Mouse (Mus musculus) heart, embryonic 15.5 days (tissue): ENCODE data around the gene Stpg3. TPM values are rescaled to one million over a fixed set of nuclear protein-coding genes. Genes with fewer than 3 reads are reported as not detected.

Experiments
- ATAC-seq: fragments of 200-750 bp; cut with Nextera tagmentation; replicated peaks from 2 replicates; pipeline ENCODE4 v1.8.0; 2017; ENCODE audit warnings: low read depth, moderate TSS enrichment; ENCODE audit not compliant: insufficient number of reproducible peaks, insufficient read depth, low FRiP score
- H3K27ac ChIP-seq: fragments of 300-500 bp; sonication (generic); 2 replicates; pipeline ENCODE4 v1.5.1; 2015; ENCODE audit warnings: mild to moderate bottlenecking, inconsistent platforms
- H3K27me3 ChIP-seq: fragments of 300-500 bp; sonication (generic); 2 replicates; pipeline ENCODE4 v1.6.1; 2015; ENCODE audit warnings: inconsistent platforms
- H3K36me3 ChIP-seq: fragments of 300-500 bp; sonication (generic); 2 replicates; pipeline ENCODE4 v1.6.1; 2015; ENCODE audit warnings: mild to moderate bottlenecking, inconsistent platforms
- H3K4me1 ChIP-seq: fragments of 300-500 bp; sonication (generic); replicated peaks from 2 replicates; pipeline ENCODE4 v1.6.1; 2015; ENCODE audit warnings: inconsistent platforms
- H3K4me2 ChIP-seq: fragments of 300-500 bp; sonication (generic); 2 replicates; pipeline ENCODE4 v1.6.1; 2015; ENCODE audit warnings: inconsistent platforms, mild to moderate bottlenecking, moderate library complexity
- H3K4me3 ChIP-seq: fragments of 300-500 bp; sonication (generic); 2 replicates; pipeline ENCODE4 v1.5.1; 2015; ENCODE audit warnings: mild to moderate bottlenecking, inconsistent platforms
- H3K9ac ChIP-seq: fragments of 300-500 bp; sonication (generic); 2 replicates; pipeline ENCODE4 v1.6.1; 2015; ENCODE audit warnings: mild to moderate bottlenecking, inconsistent platforms
- H3K9me3 ChIP-seq: fragments of 300-500 bp; sonication (generic); replicated peaks from 2 replicates; pipeline ENCODE4 v1.6.1; 2016; ENCODE audit warnings: inconsistent platforms
- WGBS: fragments of 180-500 bp; shearing (Covaris S2); methylation state at CpG from one replicate; pipeline ENCODE4 v1.1.7; 2015; ENCODE audit warnings: mixed read lengths; 5-methylcytosine and 5-hydroxymethylcytosine counted together
- polyA plus RNA-seq: library from polyadenylated mRNA; unstranded; fragments of >200 nt; fragmentation: Nextera tagmentation; extraction: Ambion mirVana; gene quantifications from 2 replicates; pipeline ENCODE4 v1.2.1, GENCODE M21; 2015

The Stpg3 gene
- polyA plus RNA-seq, 1 experiment from 2014 or later, result not detected

GRCm38 (mm10) chr2:25177685-25178084 is 36.8 kb downstream of the Stpg3 start:
- H3K27me3 ChIP-seq, result peaks cover 25% of the 10 kb centered on the region
- H3K36me3 ChIP-seq, result no peaks in the 10 kb centered on the region
- no peak overlapping the region for H3K9ac ChIP-seq
- peak overlapping the region; percentile 5; the same call in 1 of the 2 replicates for H3K4me2 ChIP-seq
- ATAC-seq, result no peak
- H3K27ac ChIP-seq, result peak overlapping the region; percentile 65
- H3K4me3 ChIP-seq, result no peak overlapping the region
- no peaks in the 10 kb centered on the region for H3K9me3 ChIP-seq
- H3K4me1 ChIP-seq, result peaks cover 54% of the 10 kb centered on the region
- 14% methylated on average over 6 of the region's 6 CpGs for WGBS

GRCm38 (mm10) chr2:25177076-25177475 is 37.4 kb downstream of the Stpg3 start:
- no peaks in the 10 kb centered on the region for H3K9me3 ChIP-seq
- H3K27me3 ChIP-seq, result peaks cover 23% of the 10 kb centered on the region
- ATAC-seq, result no peak
- no peaks in the 10 kb centered on the region for H3K36me3 ChIP-seq
- 40% methylated on average over 4 of the region's 4 CpGs for WGBS
- H3K27ac ChIP-seq, result peak overlapping the region; percentile 65
- no peak overlapping the region for H3K9ac ChIP-seq
- peaks cover 50% of the 10 kb centered on the region for H3K4me1 ChIP-seq
- H3K4me2 ChIP-seq, result no peak overlapping the region; the same call in 1 of the 2 replicates
- no peak overlapping the region for H3K4me3 ChIP-seq

- H3K27ac ChIP-seq, result peak overlapping the region; percentile 65; the same call in 1 of the 2 replicates
- H3K9me3 ChIP-seq, result no peaks in the 10 kb centered on the region
- H3K4me2 ChIP-seq, result no peak overlapping the region
- H3K9ac ChIP-seq, result no peak overlapping the region
- no peaks in the 10 kb centered on the region for H3K36me3 ChIP-seq
- peaks cover 23% of the 10 kb centered on the region for H3K27me3 ChIP-seq
- no peak overlapping the region for H3K4me3 ChIP-seq
- 38% methylated on average over 6 of the region's 6 CpGs for WGBS
- ATAC-seq, result no peak
- H3K4me1 ChIP-seq, result peaks cover 46% of the 10 kb centered on the region
Measured at GRCm38 (mm10) chr2:25176573-25176972, 37.9 kb downstream of the Stpg3 start.

- Histone ChIP-seq H3K36me3 (no peaks in the 10 kb centered on the region), H3K9ac (no peak overlapping the region), H3K27me3 (peaks cover 23% of the 10 kb centered on the region), H3K4me1 (peaks cover 38% of the 10 kb centered on the region), H3K27ac (no peak overlapping the region), H3K9me3 (no peaks in the 10 kb centered on the region), H3K4me3 (no peak overlapping the region), H3K4me2 (no peak overlapping the region)
- ATAC-seq, result no peak
- WGBS, result 80% methylated on average over 4 of the region's 4 CpGs
Measured at GRCm38 (mm10) chr2:25175690-25176078, 38.8 kb downstream of the Stpg3 start.

- no peak for ATAC-seq
- Histone ChIP-seq H3K27ac (no peak overlapping the region), H3K27me3 (peaks cover 23% of the 10 kb centered on the region), H3K4me3 (no peak overlapping the region), H3K36me3 (no peaks in the 10 kb centered on the region), H3K9me3 (no peaks in the 10 kb centered on the region), H3K4me1 (peaks cover 40% of the 10 kb centered on the region), H3K9ac (no peak overlapping the region), H3K4me2 (no peak overlapping the region)
- 55% methylated on average over 7 of the region's 7 CpGs for WGBS
Measured at GRCm38 (mm10) chr2:25174866-25175689, 39.4 kb downstream of the Stpg3 start.

GRCm38 (mm10) chr2:25173821-25174220 is 40.6 kb downstream of the Stpg3 start:
- 90% methylated on average over 4 of the region's 4 CpGs for WGBS
- ATAC-seq, result no peak

GRCm38 (mm10) chr2:25172629-25173028 is 41.8 kb downstream of the Stpg3 start:
- peaks cover 44% of the 10 kb centered on the region for H3K4me1 ChIP-seq
- no peak overlapping the region for H3K9ac ChIP-seq

More at GRCm38 (mm10) chr2:25173821-25174220, 40.6 kb downstream of the Stpg3 start:
- H3K4me2 ChIP-seq, result no peak overlapping the region
- peaks cover 47% of the 10 kb centered on the region for H3K4me1 ChIP-seq
- no peak overlapping the region for H3K9ac ChIP-seq
- H3K4me3 ChIP-seq, result no peak overlapping the region
- H3K9me3 ChIP-seq, result no peaks in the 10 kb centered on the region
- H3K36me3 ChIP-seq, result no peaks in the 10 kb centered on the region
- H3K27ac ChIP-seq, result no peak overlapping the region
- peaks cover 15% of the 10 kb centered on the region for H3K27me3 ChIP-seq

GRCm38 (mm10) chr2:25171769-25172153 is 42.7 kb downstream of the Stpg3 start:
- no peak overlapping the region for H3K27ac ChIP-seq
- 62% methylated on average over 1 of the region's 1 CpGs for WGBS
- H3K4me3 ChIP-seq, result no peak overlapping the region
- H3K4me2 ChIP-seq, result no peak overlapping the region
- H3K27me3 ChIP-seq, result peaks cover 9% of the 10 kb centered on the region; the same call in 1 of the 2 replicates
- H3K36me3 ChIP-seq, result no peaks in the 10 kb centered on the region
- H3K9ac ChIP-seq, result no peak overlapping the region
- no peak for ATAC-seq
- no peaks in the 10 kb centered on the region for H3K9me3 ChIP-seq
- peaks cover 44% of the 10 kb centered on the region for H3K4me1 ChIP-seq

More at GRCm38 (mm10) chr2:25172629-25173028, 41.8 kb downstream of the Stpg3 start:
- no peak for ATAC-seq
- Histone ChIP-seq H3K27ac (no peak overlapping the region), H3K9me3 (no peaks in the 10 kb centered on the region), H3K36me3 (no peaks in the 10 kb centered on the region), H3K4me3 (no peak overlapping the region), H3K27me3 (peaks cover 10% of the 10 kb centered on the region; the same call in 1 of the 2 replicates), H3K4me2 (no peak overlapping the region)
- WGBS, result 60% methylated on average over 8 of the region's 8 CpGs

GRCm38 (mm10) chr2:25171101-25171768 is 43.2 kb downstream of the Stpg3 start:
- Histone ChIP-seq H3K27me3 (peaks cover 6% of the 10 kb centered on the region; the same call in 1 of the 2 replicates), H3K9ac (no peak overlapping the region), H3K4me3 (no peak overlapping the region), H3K4me1 (peaks cover 38% of the 10 kb centered on the region), H3K27ac (no peak overlapping the region), H3K9me3 (no peaks in the 10 kb centered on the region), H3K36me3 (no peaks in the 10 kb centered on the region), H3K4me2 (no peak overlapping the region)
- ATAC-seq, result no peak
- WGBS, result 75% methylated on average over 6 of the region's 6 CpGs

GRCm38 (mm10) chr2:25170326-25171100 is 43.9 kb downstream of the Stpg3 start:
- no peaks in the 10 kb centered on the region for H3K36me3 ChIP-seq
- ATAC-seq, result no peak
- H3K27ac ChIP-seq, result peak overlapping the region; percentile 40; the same call in 1 of the 2 replicates
- no peak overlapping the region for H3K9ac ChIP-seq
- no peak overlapping the region for H3K4me2 ChIP-seq
- H3K9me3 ChIP-seq, result no peaks in the 10 kb centered on the region
- WGBS, result 63% methylated on average over 10 of the region's 10 CpGs
- 0 out of 2 replicates have a peak, but pooled peaks cover 2% of the 10 kb centered on the region for H3K27me3 ChIP-seq
- H3K4me1 ChIP-seq, result peaks cover 34% of the 10 kb centered on the region
- H3K4me3 ChIP-seq, result no peak overlapping the region

GRCm38 (mm10) chr2:25169778-25170177 is 44.7 kb downstream of the Stpg3 start:
- Histone ChIP-seq H3K4me3 (no peak overlapping the region), H3K4me1 (peaks cover 32% of the 10 kb centered on the region), H3K9me3 (no peaks in the 10 kb centered on the region), H3K27me3 (no peaks in the 10 kb centered on the region), H3K36me3 (no peaks in the 10 kb centered on the region), H3K9ac (no peak overlapping the region), H3K27ac (peak overlapping the region; percentile 40; the same call in 1 of the 2 replicates), H3K4me2 (no peak overlapping the region)
- WGBS, result 50% methylated on average over 5 of the region's 5 CpGs
- no peak for ATAC-seq
